Mouse (Mus musculus): ENCODE measurements at regions not wholly inside any gene's neighbourhood (a gene's known extent, or its start where the extent isn't known, plus 50 kb on each side); places are given as distances from the start of the nearest gene placed in this dataset.

DNA sequence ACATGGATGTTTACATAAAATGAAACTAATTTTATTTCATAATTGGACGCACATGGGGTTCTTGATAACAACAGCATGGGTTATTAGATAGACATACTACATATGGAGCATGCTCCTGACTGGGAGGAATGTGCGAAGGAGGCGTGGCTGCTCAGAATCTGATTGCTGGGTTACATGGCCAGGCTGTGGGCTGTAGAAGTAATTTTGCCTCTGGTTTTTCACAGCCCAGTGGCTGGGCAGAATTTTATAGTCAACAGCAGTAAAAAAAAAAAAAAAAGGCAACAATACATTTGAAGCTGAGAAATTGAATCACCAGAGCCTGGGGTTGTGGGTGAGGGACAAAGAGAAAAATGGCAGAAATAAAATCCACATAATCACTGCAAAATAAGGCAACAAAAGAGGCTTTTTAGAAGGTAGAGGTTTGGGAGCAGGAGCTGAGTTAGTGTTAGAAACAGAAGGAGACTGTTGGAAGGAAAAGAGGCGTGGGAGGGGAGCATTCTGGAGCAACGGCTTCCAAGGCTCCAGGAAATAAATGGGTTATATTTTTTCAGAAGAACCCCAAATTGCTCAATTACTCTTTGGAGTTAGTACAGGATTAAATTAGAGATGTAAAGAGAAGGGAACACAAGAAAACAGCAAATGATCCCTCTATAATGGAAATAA is 71.4 kb upstream of the Ust start:
- no peak for TF ChIP-seq POLR2A (IDR thresholded peaks at IDR 0.05; ENCODE audit: extremely low read depth, insufficient read depth, low read length)
- Histone ChIP-seq H3K4me1 (ENCODE audit: control insufficient read depth, insufficient read depth, low read length) (no peaks in the 10 kb centered on the region), H3K4me3 (ENCODE audit: insufficient read depth, low read length) (no peak overlapping the region), H3K27ac (ENCODE audit: insufficient read depth, low read length) (no peak overlapping the region)

DNA sequence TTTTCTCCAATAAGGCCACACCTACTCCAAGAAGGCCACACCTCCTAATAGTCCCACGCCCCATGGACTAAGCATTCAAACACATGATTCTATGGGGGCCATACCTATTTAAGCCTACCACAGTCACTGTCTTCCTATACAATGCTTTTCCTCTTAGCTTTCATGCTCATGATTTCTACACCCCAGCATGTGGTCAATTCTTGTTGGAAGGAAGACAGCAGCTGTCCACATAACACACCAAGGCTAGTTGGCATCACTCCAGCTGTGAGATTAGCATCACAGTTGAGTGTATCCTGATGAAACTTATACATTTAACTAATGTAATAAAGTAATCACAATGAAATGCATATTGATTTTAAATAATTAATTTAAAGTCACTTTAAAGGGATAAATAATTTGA is 70.5 kb upstream of the Ust start:
- no peak for TF ChIP-seq POLR2A (IDR thresholded peaks at IDR 0.05; ENCODE audit: extremely low read depth, insufficient read depth, low read length)
- TF ChIP-seq CTCF (IDR thresholded peaks at IDR 0.05; ENCODE audit: extremely low read depth, insufficient read depth, low read length), result no peak
- no peaks in the 10 kb centered on the region for H3K4me1 ChIP-seq (ENCODE audit: control insufficient read depth, insufficient read depth, low read length)
- no peak overlapping the region for H3K27ac ChIP-seq (ENCODE audit: insufficient read depth, low read length)
- H3K4me3 ChIP-seq (ENCODE audit: insufficient read depth, low read length), result no peak overlapping the region

DNA sequence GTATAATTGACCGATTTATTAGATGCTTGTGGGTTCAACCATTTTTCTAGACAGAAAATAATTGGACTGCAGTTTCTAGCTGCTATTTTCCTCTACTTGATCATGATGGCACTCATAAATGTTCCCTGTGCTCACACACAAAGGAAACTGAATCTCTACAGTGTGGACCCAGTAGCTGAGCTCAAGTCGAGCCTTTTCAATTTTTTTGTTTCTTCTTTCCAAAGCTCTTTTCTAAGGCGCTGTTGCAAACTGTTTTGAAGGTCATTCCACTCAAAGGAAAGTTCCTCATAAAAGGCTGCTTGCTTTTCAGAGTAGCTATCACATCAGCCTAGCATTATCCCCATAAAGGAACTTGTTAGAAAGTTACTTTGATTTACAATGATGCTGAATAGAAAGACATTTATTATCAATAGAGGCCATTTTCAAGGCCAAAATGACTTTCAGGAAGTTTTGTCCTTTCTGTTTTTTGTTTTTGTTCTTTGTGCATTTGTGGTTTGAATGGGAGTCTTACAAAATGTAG is 65.8 kb upstream of the Ust start:
- TF ChIP-seq POLR2A (IDR thresholded peaks at IDR 0.05; ENCODE audit: extremely low read depth, insufficient read depth, low read length) (no peak), CTCF (IDR thresholded peaks at IDR 0.05; ENCODE audit: extremely low read depth, insufficient read depth, low read length) (no peak)
- Histone ChIP-seq H3K4me3 (ENCODE audit: insufficient read depth, low read length) (no peak overlapping the region), H3K27ac (ENCODE audit: insufficient read depth, low read length) (no peak overlapping the region), H3K4me1 (ENCODE audit: control insufficient read depth, insufficient read depth, low read length) (no peaks in the 10 kb centered on the region)

DNA sequence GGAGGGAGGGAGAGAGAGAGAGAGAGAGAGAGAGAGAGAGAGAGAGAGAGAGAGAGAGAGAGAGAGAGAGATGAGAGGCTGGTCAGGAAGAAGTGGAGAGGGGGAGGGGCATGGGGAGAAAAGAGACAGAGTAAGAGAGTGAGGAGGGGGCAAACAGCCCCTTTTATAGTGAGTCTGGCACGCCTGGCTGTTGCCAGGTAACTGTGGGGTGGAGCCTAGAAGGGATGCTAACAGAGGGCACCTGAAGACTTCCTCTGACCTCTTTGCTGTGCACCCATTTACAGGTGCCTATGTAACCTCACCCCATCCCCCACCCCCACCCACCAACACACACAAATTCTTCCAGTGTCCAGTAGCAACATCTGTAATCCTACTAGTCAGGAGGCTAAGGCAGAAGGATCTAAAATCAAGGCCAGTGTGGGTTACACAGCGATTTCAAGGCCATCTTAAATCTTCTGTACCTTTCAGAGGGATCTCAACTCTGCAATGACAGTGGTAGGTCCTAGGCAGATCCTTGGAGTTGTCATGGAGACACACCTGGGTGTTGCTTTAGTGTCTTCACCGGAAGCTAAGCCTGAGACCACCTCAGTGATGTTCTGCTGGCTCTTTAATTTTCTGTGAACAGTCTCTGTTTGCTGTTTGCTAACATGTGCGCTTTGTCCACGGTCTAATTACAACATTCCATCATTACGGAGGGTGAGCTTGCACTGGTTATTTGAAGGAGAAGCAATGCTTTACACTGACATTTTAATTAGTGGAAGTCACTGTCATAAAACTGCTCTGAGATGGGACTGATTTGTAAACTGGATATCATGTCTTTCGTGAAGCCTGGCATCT is 65.1 kb upstream of the Ust start:
- H3K27ac ChIP-seq (ENCODE audit: insufficient read depth, low read length), result no peak overlapping the region

DNA sequence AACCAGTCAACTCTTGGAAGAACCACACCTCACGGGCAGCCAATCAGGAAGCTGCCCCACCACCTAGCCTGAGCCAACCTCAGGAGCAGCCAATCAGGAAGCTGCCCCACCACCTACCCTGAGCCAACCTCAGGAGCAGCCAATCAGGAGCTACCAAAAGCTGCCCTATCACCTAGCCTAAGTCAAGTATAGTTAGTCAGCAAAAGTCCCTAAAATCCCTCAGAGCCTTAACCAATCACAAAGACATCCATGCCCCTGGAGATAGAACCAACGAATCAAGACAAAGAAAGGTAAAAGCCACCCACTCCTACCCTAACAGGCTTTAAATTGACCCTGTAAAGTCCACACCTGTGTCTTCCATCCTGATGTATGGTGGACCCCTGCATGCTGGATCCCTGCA is 61.7 kb upstream of the Ust start:
- no peak for TF ChIP-seq CTCF (IDR thresholded peaks at IDR 0.05; ENCODE audit: extremely low read depth, insufficient read depth, low read length)
- no peak for TF ChIP-seq POLR2A (IDR thresholded peaks at IDR 0.05; ENCODE audit: extremely low read depth, insufficient read depth, low read length)
- Histone ChIP-seq H3K4me1 (ENCODE audit: control insufficient read depth, insufficient read depth, low read length) (no peaks in the 10 kb centered on the region), H3K27ac (ENCODE audit: insufficient read depth, low read length) (no peak overlapping the region), H3K4me3 (ENCODE audit: insufficient read depth, low read length) (no peak overlapping the region)

More for the DNA sequence above, 65.1 kb upstream of the Ust start:
- no peaks in the 10 kb centered on the region for H3K4me1 ChIP-seq (ENCODE audit: control insufficient read depth, insufficient read depth, low read length)
- no peak for TF ChIP-seq CTCF (IDR thresholded peaks at IDR 0.05; ENCODE audit: extremely low read depth, insufficient read depth, low read length)
- TF ChIP-seq POLR2A (IDR thresholded peaks at IDR 0.05; ENCODE audit: extremely low read depth, insufficient read depth, low read length), result no peak
- no peak overlapping the region for H3K4me3 ChIP-seq (ENCODE audit: insufficient read depth, low read length)

DNA sequence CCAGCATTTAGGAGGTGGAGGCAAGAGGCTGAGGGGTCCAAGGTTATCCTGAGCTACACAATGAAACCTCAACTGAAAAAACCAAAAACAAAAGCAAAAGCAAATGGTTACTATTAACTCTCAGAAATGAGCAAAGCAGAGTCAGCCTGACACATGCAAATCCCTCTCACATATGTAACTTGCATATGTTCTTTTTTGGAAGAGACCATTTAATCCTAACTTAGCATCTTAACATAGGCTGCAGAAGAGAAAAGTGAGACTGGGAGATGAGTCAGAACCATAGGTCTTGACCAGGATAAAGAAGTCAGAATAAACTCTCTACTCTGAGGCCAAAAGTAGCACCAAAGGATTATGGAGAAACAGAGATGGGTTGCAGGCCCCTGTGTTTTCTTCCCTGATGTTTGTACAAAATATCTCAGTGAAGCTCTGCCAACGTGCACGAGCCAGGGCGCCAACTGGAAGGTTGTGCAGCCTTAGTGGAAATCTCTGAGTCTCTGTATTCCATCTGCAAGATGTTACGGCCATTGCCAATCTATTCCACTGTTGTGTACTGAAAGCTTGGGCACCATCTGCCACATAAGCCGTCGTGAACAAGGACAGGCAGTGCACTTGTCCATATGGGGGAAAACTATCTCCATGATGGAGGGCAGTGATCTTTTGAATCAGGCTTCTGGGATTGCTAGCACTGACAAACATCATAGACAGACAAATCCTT is 59.2 kb upstream of the Ust start:
- Histone ChIP-seq H3K4me3 (ENCODE audit: insufficient read depth, low read length) (no peak overlapping the region), H3K4me1 (ENCODE audit: control insufficient read depth, insufficient read depth, low read length) (no peaks in the 10 kb centered on the region), H3K27ac (ENCODE audit: insufficient read depth, low read length) (0 out of 2 replicates have a peak overlapping the region, but pooled peaks have one; percentile 23)
- TF ChIP-seq CTCF (IDR thresholded peaks at IDR 0.05; ENCODE audit: extremely low read depth, insufficient read depth, low read length), result no peak
- TF ChIP-seq POLR2A (IDR thresholded peaks at IDR 0.05; ENCODE audit: extremely low read depth, insufficient read depth, low read length), result no peak

All from cortical plate, adult 2 months (tissue).